In genomic region chr11:55417898-55418703, GRCm38 (mm10) we compare ENCODE assay signal across 8 mouse cellular contexts. TPM values are rescaled to one million over a fixed set of nuclear protein-coding genes. Genes with fewer than 3 reads are reported as not detected.
DNase-seq lines count a peak whose midpoint lies in the region; ATAC-seq and TF ChIP-seq lines count a peak whose summit lies in the region.

No protein-coding gene starts in this region.

- DNase-seq in spleen, adult 2 months (ENCODE audit: low read depth in 1 of 2, low spot score in 2 of 2): no peak
- no peak for DNase-seq in spleen, adult 18-20 months
- peak; percentile 83 for DNase-seq in hindbrain, embryonic 11.5 days (ENCODE audit: low spot score)
- peak; percentile 72 for DNase-seq in liver, embryonic 11.5 days (ENCODE audit: low spot score)
- no peak for DNase-seq in thymus, postnatal 4 days
- DNase-seq in MN1 (ENCODE audit: low spot score): no peak

- H3K36me3 ChIP-seq in spleen, adult 2 months (ENCODE audit: control insufficient read depth, insufficient read depth, low read length): no peaks in the 10 kb centered on the region
- no peaks in the 10 kb centered on the region for H3K36me3 ChIP-seq in forebrain, embryonic 12.5 days (replicated peaks)
- H3K36me3 ChIP-seq in hindbrain, embryonic 11.5 days (ENCODE audit: control insufficient read depth, insufficient read depth, low read length): no peaks in the 10 kb centered on the region
- H3K36me3 ChIP-seq in liver, embryonic 11.5 days (ENCODE audit: control insufficient read depth, insufficient read depth, low read length): no peaks in the 10 kb centered on the region
- no peaks in the 10 kb centered on the region for H3K36me3 ChIP-seq in neural tube, embryonic 12.5 days

- peak; percentile 82 for ATAC-seq in forebrain, embryonic 12.5 days (ENCODE audit: low FRiP score)
- peak; percentile 75 for ATAC-seq in hindbrain, embryonic 11.5 days (ENCODE audit: low FRiP score)
- ATAC-seq in liver, embryonic 11.5 days (replicated peaks; ENCODE audit: low FRiP score): peak; percentile 51
- peak; percentile 67 for ATAC-seq in neural tube, embryonic 12.5 days (ENCODE audit: low FRiP score, low read depth)

- peak overlapping the region; percentile 75 for H3K27ac ChIP-seq in spleen, adult 2 months (ENCODE audit: insufficient read depth, low read length)
- H3K27ac ChIP-seq in forebrain, embryonic 12.5 days: peak overlapping the region; percentile 80
- H3K27ac ChIP-seq in hindbrain, embryonic 11.5 days (ENCODE audit: low read depth, low read length): peak overlapping the region; percentile 58; the same call in 1 of the 2 replicates
- H3K27ac ChIP-seq in liver, embryonic 11.5 days (ENCODE audit: low read depth, low read length): peak overlapping the region; percentile 61
- no peak overlapping the region for H3K27ac ChIP-seq in neural tube, embryonic 12.5 days

- H3K9me3 ChIP-seq in forebrain, embryonic 12.5 days: no peaks in the 10 kb centered on the region
- H3K9me3 ChIP-seq in hindbrain, embryonic 11.5 days (ENCODE audit: control insufficient read depth, low read length): no peaks in the 10 kb centered on the region
- no peaks in the 10 kb centered on the region for H3K9me3 ChIP-seq in liver, embryonic 11.5 days (ENCODE audit: control insufficient read depth, low read length)
- no peaks in the 10 kb centered on the region for H3K9me3 ChIP-seq in neural tube, embryonic 12.5 days

- no peak for TF ChIP-seq CTCF in spleen, adult 2 months (IDR thresholded peaks at IDR 0.05; ENCODE audit: extremely low read depth, insufficient read depth, insufficient read length, insufficient replicate concordance)

- H3K9ac ChIP-seq in forebrain, embryonic 12.5 days: peak overlapping the region; percentile 60
- peak overlapping the region; percentile 60 for H3K9ac ChIP-seq in hindbrain, embryonic 11.5 days (ENCODE audit: low read depth, low read length)
- peak overlapping the region; percentile 64 for H3K9ac ChIP-seq in liver, embryonic 11.5 days (ENCODE audit: low read depth, low read length)
- H3K9ac ChIP-seq in neural tube, embryonic 12.5 days: peak overlapping the region; percentile 65

- peak overlapping the region; percentile 66 for H3K4me2 ChIP-seq in forebrain, embryonic 12.5 days
- H3K4me2 ChIP-seq in hindbrain, embryonic 11.5 days (replicated peaks; ENCODE audit: low read depth, low read length): peak overlapping the region; percentile 56
- peak overlapping the region; percentile 64 for H3K4me2 ChIP-seq in liver, embryonic 11.5 days
- peak overlapping the region; percentile 58 for H3K4me2 ChIP-seq in neural tube, embryonic 12.5 days (replicated peaks)

- H3K27me3 ChIP-seq in spleen, adult 2 months (ENCODE audit: control insufficient read depth, insufficient read depth, low read length): no peaks in the 10 kb centered on the region
- no peaks in the 10 kb centered on the region for H3K27me3 ChIP-seq in forebrain, embryonic 12.5 days
- no peaks in the 10 kb centered on the region for H3K27me3 ChIP-seq in hindbrain, embryonic 11.5 days (ENCODE audit: control insufficient read depth, insufficient read depth, low read length)
- no peaks in the 10 kb centered on the region for H3K27me3 ChIP-seq in liver, embryonic 11.5 days (replicated peaks; ENCODE audit: control insufficient read depth, insufficient read depth, low read length)
- H3K27me3 ChIP-seq in neural tube, embryonic 12.5 days (replicated peaks): no peaks in the 10 kb centered on the region

- peak overlapping the region; percentile 33; the same call in 1 of the 2 replicates for H3K4me3 ChIP-seq in spleen, adult 2 months (ENCODE audit: extremely low read depth, insufficient read depth, insufficient read length)
- H3K4me3 ChIP-seq in forebrain, embryonic 12.5 days (replicated peaks): peak overlapping the region; percentile 44
- peak overlapping the region; percentile 43 for H3K4me3 ChIP-seq in hindbrain, embryonic 11.5 days (ENCODE audit: low read depth, low read length)
- H3K4me3 ChIP-seq in liver, embryonic 11.5 days (ENCODE audit: low read depth, low read length): peak overlapping the region; percentile 47
- H3K4me3 ChIP-seq in neural tube, embryonic 12.5 days: peak overlapping the region; percentile 44

- no peak for TF ChIP-seq POLR2A in spleen, adult 2 months (IDR thresholded peaks at IDR 0.05; ENCODE audit: low read depth, low read length)

- H3K4me1 ChIP-seq in spleen, adult 2 months (ENCODE audit: control insufficient read depth, insufficient read depth, insufficient read length): no peaks in the 10 kb centered on the region; the same call in 1 of the 2 replicates
- H3K4me1 ChIP-seq in forebrain, embryonic 12.5 days: peaks cover 36% of the 10 kb centered on the region
- H3K4me1 ChIP-seq in hindbrain, embryonic 11.5 days (replicated peaks; ENCODE audit: control insufficient read depth, insufficient read depth, low read length): peaks cover 12% of the 10 kb centered on the region
- H3K4me1 ChIP-seq in liver, embryonic 11.5 days (replicated peaks; ENCODE audit: control insufficient read depth, insufficient read depth, low read length): peaks cover 27% of the 10 kb centered on the region
- H3K4me1 ChIP-seq in neural tube, embryonic 12.5 days: peaks cover 38% of the 10 kb centered on the region

- WGBS in spleen, adult 2 months: 13% methylated on average over 24 of the region's 24 CpGs
- 1% methylated on average over 23 of the region's 24 CpGs for WGBS in forebrain, embryonic 12.5 days
- WGBS in hindbrain, embryonic 11.5 days: under 1% methylated on average over 24 of the region's 24 CpGs
- WGBS in liver, embryonic 11.5 days: 1% methylated on average over 24 of the region's 24 CpGs
- WGBS in neural tube, embryonic 12.5 days: 2% methylated on average over 23 of the region's 24 CpGs

RNA-seq across cellular contexts. Expression of gene Sparc, which starts 4.9 kb away (rescaled TPM):
- polyA plus RNA-seq in spleen, adult 2 months (2012; rRNA removed): 427 and 627 TPM in 2 replicates
- polyA plus RNA-seq in forebrain, embryonic 12.5 days (2016; fragmentation: Nextera tagmentation; extraction: Ambion mirVana): 329 and 395 TPM in 2 replicates
- 528 and 573 TPM in 2 replicates for polyA plus RNA-seq in hindbrain, embryonic 11.5 days (2014; fragmentation: Nextera tagmentation; extraction: Ambion mirVana)
- polyA plus RNA-seq in liver, embryonic 11.5 days (2014; fragmentation: Nextera tagmentation; extraction: Ambion mirVana): 300 and 334 TPM in 2 replicates
- polyA plus RNA-seq in neural tube, embryonic 12.5 days (2016; fragmentation: Nextera tagmentation; extraction: Ambion mirVana): 545 and 567 TPM in 2 replicates

RNA-seq across cellular contexts. Expression of gene Atox1, which starts 42.9 kb away (rescaled TPM):
- polyA plus RNA-seq in spleen, adult 2 months (2012; rRNA removed): 237 and 367 TPM in 2 replicates
- polyA plus RNA-seq in forebrain, embryonic 12.5 days (2016; fragmentation: Nextera tagmentation; extraction: Ambion mirVana): 211 TPM in 2 replicates
- 248 and 262 TPM in 2 replicates for polyA plus RNA-seq in hindbrain, embryonic 11.5 days (2014; fragmentation: Nextera tagmentation; extraction: Ambion mirVana)
- polyA plus RNA-seq in liver, embryonic 11.5 days (2014; fragmentation: Nextera tagmentation; extraction: Ambion mirVana): 243 and 270 TPM in 2 replicates
- 275 and 300 TPM in 2 replicates for polyA plus RNA-seq in neural tube, embryonic 12.5 days (2016; fragmentation: Nextera tagmentation; extraction: Ambion mirVana)

RNA-seq across cellular contexts. Expression of gene G3bp1, which starts 51.4 kb away (rescaled TPM):
- polyA plus RNA-seq in spleen, adult 2 months (2012; rRNA removed): 25.1 and 25.3 TPM in 2 replicates
- polyA plus RNA-seq in forebrain, embryonic 12.5 days (2016; fragmentation: Nextera tagmentation; extraction: Ambion mirVana): 239 and 249 TPM in 2 replicates
- polyA plus RNA-seq in hindbrain, embryonic 11.5 days (2014; fragmentation: Nextera tagmentation; extraction: Ambion mirVana): 199 and 220 TPM in 2 replicates
- 204 and 223 TPM in 2 replicates for polyA plus RNA-seq in liver, embryonic 11.5 days (2014; fragmentation: Nextera tagmentation; extraction: Ambion mirVana)
- 178 and 185 TPM in 2 replicates for polyA plus RNA-seq in neural tube, embryonic 12.5 days (2016; fragmentation: Nextera tagmentation; extraction: Ambion mirVana)

Comparison
In these comparisons a context has a peak if more than half of its experiments do, and no peak if none do; other contexts are left out.
1. DNase-seq: peak in hindbrain, embryonic 11.5 days (single experiment) and liver, embryonic 11.5 days (single experiment); none in spleen, adult 2 months (0 of 2), spleen, adult 18-20 months (0 of 2), thymus, postnatal 4 days (single experiment) and MN1 (single experiment).
2. Peak in every context shown above with its lines, with median percentiles within 50 percentile points of each other: H3K4me3 ChIP-seq, ATAC-seq, H3K4me2 ChIP-seq and H3K9ac ChIP-seq.